Mouse (Mus musculus) neutrophil, adult 65 days (primary cell): ENCODE data around the gene Fbxo34. TPM values are rescaled to one million over a fixed set of nuclear protein-coding genes. Genes with fewer than 3 reads are reported as not detected.

Experiments
- total RNA-seq: library from RNA; stranded (reverse); gene quantifications from 2 replicates; pipeline ENCODE4 v1.2.4, GENCODE M21; 2023

Fbxo34 gene
- 28.7 and 29.6 TPM in 2 replicates for total RNA-seq

GRCm38 (mm10) chr14:47450121-47450520 is at the start of gene Fbxo34:
Fbxo34 (plus strand) TSS chr14:47450421.

GRCm38 (mm10) chr14:47417775-47418665 is 32.2 kb upstream of the Fbxo34 start, which contains the start of gene Dlgap5:
Dlgap5 (minus strand) TSS chr14:47418407.

GRCm38 (mm10) chr14:47570549-47570948 is 120.3 kb downstream of the Fbxo34 start, which contains the start of gene Atg14:
Atg14 (minus strand) TSS chr14:47570649.

Other genes with a start within 250 kb of the Fbxo34 start
- 18.6 and 37.1 TPM in 2 replicates for gene Wdhd1, start 173.6 kb upstream of the Fbxo34 start, total RNA-seq
- 10.0 and 12.1 TPM in 2 replicates for gene Socs4, start 173.5 kb upstream of the Fbxo34 start, total RNA-seq
- gene Mapk1ip1l, start 152.2 kb upstream of the Fbxo34 start, total RNA-seq = 119 and 140 TPM in 2 replicates
- gene Lgals3, start 82.7 kb upstream of the Fbxo34 start, total RNA-seq = 482 and 610 TPM in 2 replicates
- 48.0 and 51.5 TPM in 2 replicates for gene Dlgap5, start 32.0 kb upstream of the Fbxo34 start, total RNA-seq
- gene Atg14, start 120.2 kb downstream of the Fbxo34 start, total RNA-seq = 26.8 and 33.7 TPM in 2 replicates
- 11.8 and 15.5 TPM in 2 replicates for gene Ktn1, start 198.0 kb downstream of the Fbxo34 start, total RNA-seq